Mouse (Mus musculus) heart, adult 9 months (tissue): Measurements from ENCODE around the gene Lactbl1.

Experiments
- DNase-seq, 2 experiments: peaks; one replicate each; pipeline ENCODE4 v3.0.0; 2022; ENCODE audit warnings: low spot score in 2 of 2

The Lactbl1 gene

DNA sequence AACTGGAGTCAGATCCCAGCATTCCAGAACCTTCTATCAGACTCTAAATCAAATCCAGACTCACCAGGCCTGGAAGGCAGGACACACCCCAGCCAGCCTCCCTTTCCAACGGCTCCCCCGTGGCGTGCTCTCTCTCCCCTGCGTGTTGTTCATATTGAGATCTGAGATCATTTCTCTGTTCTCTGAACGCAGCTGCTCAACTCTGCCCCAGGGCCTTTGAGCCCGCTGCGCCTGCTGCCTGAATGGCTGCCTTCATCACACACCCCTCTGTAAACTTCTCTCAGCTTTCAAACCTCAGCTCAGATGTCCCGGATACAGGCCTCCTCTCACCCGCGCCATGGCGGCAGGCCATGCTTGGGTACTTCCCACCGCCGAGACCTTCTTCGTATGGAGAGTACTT lies 58.2 kb downstream of the Lactbl1 start:
- no peak for DNase-seq

DNA sequence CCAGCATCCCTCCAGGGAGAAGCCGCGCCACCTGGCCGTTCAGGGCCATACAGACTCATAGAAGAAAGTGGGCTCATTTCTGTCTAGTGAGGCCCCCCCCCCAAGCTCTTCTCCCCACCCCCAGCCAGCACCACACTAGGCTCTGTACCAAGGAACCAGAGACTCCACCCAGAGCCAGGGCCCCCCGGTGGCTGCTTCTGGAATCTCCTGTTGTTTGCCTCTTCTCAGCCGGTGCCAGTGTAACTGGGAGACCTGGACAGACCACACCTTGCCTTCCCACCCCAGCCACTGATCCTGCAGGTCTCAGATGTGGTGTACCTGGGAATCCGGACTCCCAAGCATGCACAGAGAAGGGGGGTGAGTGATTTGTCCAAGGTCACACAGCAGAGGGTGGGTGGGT lies 62.1 kb downstream of the Lactbl1 start:
- DNase-seq = no peak

DNA sequence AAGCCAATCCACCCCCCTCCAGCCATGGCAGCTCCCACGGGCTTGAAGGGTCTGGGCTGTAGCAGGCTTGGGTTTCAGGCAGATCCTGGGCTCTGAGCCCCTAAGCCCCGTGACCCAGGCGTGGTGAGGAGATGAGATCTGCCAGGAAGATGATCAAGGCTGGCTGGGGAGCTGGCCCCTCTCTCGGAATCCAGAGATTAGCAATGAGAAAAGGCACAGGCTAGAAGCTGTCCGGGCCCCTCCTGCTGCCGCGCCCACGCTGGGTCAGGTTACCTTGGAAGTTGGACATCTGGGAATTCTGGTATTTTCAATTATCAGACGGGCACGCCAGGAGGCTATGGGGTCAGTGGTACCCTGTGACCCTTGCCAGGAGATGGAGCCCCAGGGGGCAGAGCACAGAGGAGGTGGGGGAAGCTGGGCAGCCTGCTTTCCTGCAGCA lies 63.0 kb downstream of the Lactbl1 start:
- DNase-seq = no peak

DNA sequence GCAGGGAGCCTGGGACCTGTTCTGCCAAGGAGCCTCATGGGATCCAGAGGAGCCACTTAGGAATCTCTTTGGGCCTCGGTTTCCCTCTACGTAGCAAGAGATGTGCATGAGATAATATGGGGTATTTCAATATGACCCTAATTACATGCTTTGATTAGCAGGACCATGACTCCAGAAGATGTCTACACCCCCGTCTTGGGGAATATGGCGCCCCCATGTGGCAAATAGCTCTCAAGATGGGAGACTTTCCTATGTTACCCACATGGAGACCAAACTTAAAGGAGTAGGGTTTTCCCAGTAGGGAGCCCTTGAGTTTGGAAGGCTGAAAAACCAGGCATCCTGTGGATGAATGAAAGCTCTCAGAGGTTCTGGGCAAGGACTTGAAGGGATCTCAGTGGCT lies 65.7 kb downstream of the Lactbl1 start:
- no peak for DNase-seq
